ENCODE assay signal across 10 mouse cellular contexts in genomic region chr16:91896426-91896830, GRCm38 (mm10).
DNase-seq lines count a peak whose midpoint lies in the region; ATAC-seq lines count a peak whose summit lies in the region.
"Had no signal": no experiment of that assay in that cellular context is flagged by ENCODE, and none has a peak within 500 bp of the region (broad histone marks: within the 10 kb centered on the region; RNA-seq: fewer than 3 reads in every experiment).

No protein-coding gene starts in this region.

- H3K27ac ChIP-seq in hindbrain, embryonic 13.5 days: peak overlapping the region; percentile 45
- H3K27ac ChIP-seq in hindbrain, embryonic 12.5 days: no peak overlapping the region

- no peak overlapping the region for H3K9ac ChIP-seq in hindbrain, embryonic 13.5 days
- H3K9ac ChIP-seq in hindbrain, embryonic 12.5 days: no peak overlapping the region

- H3K4me1 ChIP-seq in hindbrain, embryonic 13.5 days (replicated peaks): peaks cover 19% of the 10 kb centered on the region
- H3K4me1 ChIP-seq in hindbrain, embryonic 12.5 days: peaks cover 14% of the 10 kb centered on the region

- peaks cover 80% of the 10 kb centered on the region for H3K36me3 ChIP-seq in hindbrain, embryonic 13.5 days
- peaks cover 31% of the 10 kb centered on the region; the same call in 1 of the 2 replicates for H3K36me3 ChIP-seq in hindbrain, embryonic 12.5 days

- H3K4me2 ChIP-seq in hindbrain, embryonic 13.5 days: no peak overlapping the region
- no peak overlapping the region for H3K4me2 ChIP-seq in hindbrain, embryonic 12.5 days (replicated peaks)

- H3K27me3 ChIP-seq in hindbrain, embryonic 13.5 days: no peaks in the 10 kb centered on the region
- H3K27me3 ChIP-seq in hindbrain, embryonic 12.5 days: no peaks in the 10 kb centered on the region

- DNase-seq in cerebellum, adult 9-11 months: peak; percentile 75
- DNase-seq in layer of hippocampus, adult 9-10 months (ENCODE audit: low spot score): peak; percentile 49
- peak; percentile 51 for DNase-seq in right cerebral cortex, adult 18-20 months
- DNase-seq in testis, postnatal 14 days (ENCODE audit: low spot score): no peak
- DNase-seq in urinary bladder, adult 2 months (ENCODE audit: low spot score): no peak
- DNase-seq: B cell, adult 2 months; gastrocnemius, postnatal 14 days had no signal

- 56% methylated on average over 6 of the region's 6 CpGs for WGBS in hindbrain, embryonic 13.5 days
- WGBS in hindbrain, embryonic 12.5 days: 70% methylated on average over 6 of the region's 6 CpGs

- no peak for ATAC-seq in hindbrain, embryonic 13.5 days (ENCODE audit: low FRiP score)
- ATAC-seq in hindbrain, embryonic 12.5 days (ENCODE audit: low FRiP score): no peak
- ATAC-seq in inflammation-experienced regulatory T-cells, adult 6 months: no peak

- H3K9me3 ChIP-seq in hindbrain, embryonic 13.5 days: no peaks in the 10 kb centered on the region
- H3K9me3 ChIP-seq in hindbrain, embryonic 12.5 days (replicated peaks): no peaks in the 10 kb centered on the region

- no peak overlapping the region for H3K4me3 ChIP-seq in hindbrain, embryonic 13.5 days
- H3K4me3 ChIP-seq in hindbrain, embryonic 12.5 days: no peak overlapping the region

Comparison
In these comparisons a context has a peak if more than half of its experiments do, and no peak if none do; other contexts are left out.
1. DNase-seq: peak in cerebellum, adult 9-11 months (single experiment), layer of hippocampus, adult 9-10 months (single experiment) and right cerebral cortex, adult 18-20 months (single experiment); none in testis, postnatal 14 days (single experiment) and urinary bladder, adult 2 months (single experiment).